Mouse (Mus musculus): ENCODE results near the gene Rufy1.

Rufy1 gene

GRCm38 (mm10) chr11:50346256-50347032, 84.5 kb downstream of the Rufy1 start:
- no peak for DNase-seq (ENCODE audit: low spot score)

DNA sequence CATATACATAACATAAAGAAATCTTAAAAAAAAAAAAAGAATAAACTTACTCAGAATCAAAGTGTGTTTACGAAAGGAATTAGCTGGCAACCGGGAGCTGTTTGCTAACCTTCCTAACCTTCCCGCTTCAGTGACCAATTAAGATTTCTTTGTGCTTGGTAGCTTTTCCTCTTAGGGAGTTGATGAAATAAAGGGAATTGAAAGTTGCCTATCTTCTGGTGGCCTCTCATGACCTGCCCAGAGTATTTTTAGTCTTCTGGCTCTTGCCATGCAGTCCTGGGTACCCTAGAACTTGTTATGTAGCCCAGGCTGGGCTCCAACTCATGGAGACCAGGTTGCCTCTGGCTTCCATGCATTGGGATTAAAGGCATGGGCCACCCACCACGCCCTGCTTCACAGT, 85.4 kb downstream of the Rufy1 start:
- DNase-seq (ENCODE audit: low spot score): no peak
